Mouse (Mus musculus): ENCODE data around the gene Dnhd1. TPM values are rescaled to one million over a fixed set of nuclear protein-coding genes. Genes with fewer than 3 reads are reported as not detected.
"Not testable (repeated sequence)": the region's sequence is repeated elsewhere in the genome, so short reads cannot be mapped to it uniquely, and the experiment has no call there.

Gene Dnhd1
- polyA plus RNA-seq, 1 experiment from 2014 or later = 0.27 TPM

GRCm38 (mm10) chr7:105735464-105735863 is 84.8 kb downstream of the Dnhd1 start:
- Histone ChIP-seq H3K36me3 (replicated peaks) (peaks cover 55% of the 10 kb centered on the region), H3K27ac (replicated peaks) (peak overlapping the region; percentile 90), H3K4me3 (peak overlapping the region; percentile 78), H3K4me1 (peaks cover 40% of the 10 kb centered on the region)
- DNase-seq (ENCODE audit: low spot score); H3K27me3 ChIP-seq (replicated peaks; ENCODE audit: low read depth, poor library complexity, severe bottlenecking); H3K9me3 ChIP-seq: not testable (repeated sequence)
- 57% methylated on average over 4 of the region's 4 CpGs for WGBS

- H3K4me3 ChIP-seq = peak within 1 kb of the TSS; percentile 78
- no peaks in the 10 kb centered on the region for H3K9me3 ChIP-seq
- peaks cover 55% of the 10 kb centered on the region for H3K36me3 ChIP-seq (replicated peaks)
- H3K27ac ChIP-seq (replicated peaks) = peak within 1 kb of the TSS; percentile 90
- under 1% methylated on average over 62 of the region's 62 CpGs for WGBS
- H3K4me1 ChIP-seq = peaks cover 40% of the 10 kb centered on the region
- H3K27me3 ChIP-seq (replicated peaks; ENCODE audit: low read depth, poor library complexity, severe bottlenecking) = no peaks in the 10 kb centered on the region
- peak; percentile 91 for DNase-seq (ENCODE audit: low spot score)
These were observed 85.8 kb downstream of the Dnhd1 start, which contains the start of gene Ilk for GRCm38 (mm10) chr7:105736264-105736901. Gene Ilk, plus strand, starts transcription at chr7:105736592.

- no peaks in the 10 kb centered on the region for H3K9me3 ChIP-seq
- H3K4me3 ChIP-seq = peak within 1 kb of the TSS; percentile 78
- peaks cover 55% of the 10 kb centered on the region for H3K36me3 ChIP-seq (replicated peaks)
- peaks cover 40% of the 10 kb centered on the region for H3K4me1 ChIP-seq
- no peaks in the 10 kb centered on the region for H3K27me3 ChIP-seq (replicated peaks; ENCODE audit: low read depth, poor library complexity, severe bottlenecking)
- DNase-seq (ENCODE audit: low spot score) = no peak
- peak within 1 kb of the TSS; percentile 90 for H3K27ac ChIP-seq (replicated peaks)
- under 1% methylated on average over 30 of the region's 30 CpGs for WGBS
These were observed 86.4 kb downstream of the Dnhd1 start, which contains the start of gene Rrp8 for GRCm38 (mm10) chr7:105736911-105737521. Gene Rrp8, minus strand, starts transcription at chr7:105737385.

DNA sequence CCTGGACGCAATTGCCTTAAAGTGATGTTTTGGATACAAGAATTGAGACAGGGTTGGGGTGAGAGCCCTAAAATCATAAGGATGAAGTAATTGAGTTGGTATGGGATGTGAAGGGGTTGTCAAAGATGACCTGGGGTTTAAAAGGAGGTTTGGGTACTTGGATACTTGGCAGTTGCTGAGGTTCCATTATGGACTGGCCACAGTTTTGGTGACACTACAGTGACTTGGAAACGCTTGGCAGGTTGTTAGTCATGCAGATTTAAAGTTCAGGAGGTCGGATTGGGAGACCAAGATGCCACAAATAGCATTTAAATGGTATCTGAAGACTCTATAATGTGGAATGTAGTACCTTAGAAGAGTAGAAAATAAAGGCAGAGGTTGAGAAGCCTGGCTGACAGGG is 87.0 kb downstream of the Dnhd1 start:
- DNase-seq (ENCODE audit: low spot score) = no peak
- Histone ChIP-seq H3K4me3 (peak overlapping the region; percentile 78), H3K27me3 (replicated peaks; ENCODE audit: low read depth, poor library complexity, severe bottlenecking) (no peaks in the 10 kb centered on the region), H3K4me1 (peaks cover 40% of the 10 kb centered on the region), H3K27ac (replicated peaks) (peak overlapping the region; percentile 90; the same call in 1 of the 2 replicates), H3K9me3 (no peaks in the 10 kb centered on the region), H3K36me3 (replicated peaks) (peaks cover 55% of the 10 kb centered on the region)
- WGBS = 39% methylated on average over 3 of the region's 3 CpGs

GRCm38 (mm10) chr7:105738286-105738685 is 87.7 kb downstream of the Dnhd1 start:
- DNase-seq (ENCODE audit: low spot score) = no peak
- peak overlapping the region; percentile 78; the same call in 1 of the 2 replicates for H3K4me3 ChIP-seq

GRCm38 (mm10) chr7:105738948-105739347 is 88.3 kb downstream of the Dnhd1 start:
- Histone ChIP-seq H3K4me3 (peak overlapping the region; percentile 38; the same call in 1 of the 2 replicates), H3K27ac (replicated peaks) (peak overlapping the region; percentile 83), H3K9me3 (no peaks in the 10 kb centered on the region), H3K27me3 (replicated peaks; ENCODE audit: low read depth, poor library complexity, severe bottlenecking) (no peaks in the 10 kb centered on the region), H3K4me1 (peaks cover 50% of the 10 kb centered on the region), H3K36me3 (replicated peaks) (peaks cover 48% of the 10 kb centered on the region)
- 17% methylated on average over 3 of the region's 3 CpGs for WGBS
- DNase-seq (ENCODE audit: low spot score) = peak; percentile 81

More at GRCm38 (mm10) chr7:105738286-105738685, 87.7 kb downstream of the Dnhd1 start:
- WGBS = 83% methylated on average over 2 of the region's 2 CpGs
- H3K27me3 ChIP-seq (replicated peaks; ENCODE audit: low read depth, poor library complexity, severe bottlenecking) = no peaks in the 10 kb centered on the region
- no peaks in the 10 kb centered on the region for H3K9me3 ChIP-seq
- peak overlapping the region; percentile 83; the same call in 1 of the 2 replicates for H3K27ac ChIP-seq (replicated peaks)
- peaks cover 55% of the 10 kb centered on the region for H3K36me3 ChIP-seq (replicated peaks)
- H3K4me1 ChIP-seq = peaks cover 45% of the 10 kb centered on the region

DNA sequence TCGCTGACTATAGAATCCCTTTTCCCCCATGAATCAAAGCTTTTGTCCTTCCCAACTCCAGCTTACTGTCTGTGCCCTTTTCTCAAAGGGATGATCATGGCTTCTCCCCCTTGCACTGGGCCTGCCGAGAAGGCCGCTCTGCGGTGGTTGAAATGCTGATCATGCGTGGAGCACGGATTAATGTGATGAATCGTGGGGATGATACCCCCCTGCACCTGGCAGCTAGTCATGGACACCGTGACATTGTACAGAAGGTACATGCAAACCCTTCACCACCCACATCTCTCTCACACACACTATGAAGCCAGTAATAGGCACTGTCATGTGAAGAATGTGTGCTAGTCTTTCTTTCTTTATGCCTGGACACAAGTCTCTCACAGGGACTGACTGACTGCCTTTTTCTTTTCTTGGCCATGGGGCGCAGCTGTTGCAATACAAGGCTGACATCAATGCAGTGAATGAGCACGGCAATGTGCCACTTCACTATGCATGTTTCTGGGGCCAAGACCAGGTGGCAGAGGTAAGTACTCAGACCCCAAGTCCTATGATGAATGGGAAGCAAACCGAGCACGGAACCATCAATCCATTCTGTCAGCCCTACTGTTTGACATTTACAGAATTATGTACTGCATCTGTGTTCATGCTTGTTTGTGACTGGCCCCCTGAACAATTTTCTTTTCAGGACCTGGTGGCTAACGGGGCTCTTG is 89.6 kb downstream of the Dnhd1 start:
- Histone ChIP-seq H3K27ac (replicated peaks) (no peak overlapping the region), H3K27me3 (replicated peaks; ENCODE audit: low read depth, poor library complexity, severe bottlenecking) (no peaks in the 10 kb centered on the region), H3K36me3 (replicated peaks) (peaks cover 38% of the 10 kb centered on the region), H3K4me1 (peaks cover 51% of the 10 kb centered on the region), H3K4me3 (no peak overlapping the region), H3K9me3 (no peaks in the 10 kb centered on the region)
- WGBS = 91% methylated on average over 13 of the region's 13 CpGs
- no peak for DNase-seq (ENCODE audit: low spot score)

DNA sequence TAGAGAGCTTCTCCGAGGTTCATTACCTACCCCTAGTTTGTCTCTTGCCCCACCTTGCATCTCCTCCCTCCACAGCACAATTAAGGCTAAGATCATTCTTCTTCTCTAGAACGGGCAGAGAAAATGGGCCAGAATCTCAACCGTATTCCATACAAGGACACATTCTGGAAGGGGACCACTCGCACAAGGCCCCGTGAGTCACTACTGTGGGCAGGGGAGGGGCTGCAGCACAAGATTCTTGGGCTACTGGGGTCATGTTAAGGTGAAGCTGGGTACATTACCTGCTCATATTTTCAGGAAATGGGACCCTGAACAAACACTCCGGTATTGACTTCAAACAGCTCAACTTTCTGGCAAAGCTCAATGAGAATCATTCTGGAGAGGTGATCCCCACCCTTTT is 90.2 kb downstream of the Dnhd1 start:
- Histone ChIP-seq H3K4me3 (no peak overlapping the region), H3K27ac (replicated peaks) (no peak overlapping the region), H3K9me3 (no peaks in the 10 kb centered on the region), H3K4me1 (peaks cover 46% of the 10 kb centered on the region), H3K27me3 (replicated peaks; ENCODE audit: low read depth, poor library complexity, severe bottlenecking) (no peaks in the 10 kb centered on the region), H3K36me3 (replicated peaks) (peaks cover 38% of the 10 kb centered on the region)
- 89% methylated on average over 6 of the region's 6 CpGs for WGBS
- DNase-seq (ENCODE audit: low spot score) = no peak

- H3K36me3 ChIP-seq (replicated peaks) = peaks cover 47% of the 10 kb centered on the region
- H3K4me3 ChIP-seq = no peak overlapping the region
- DNase-seq (ENCODE audit: low spot score) = no peak
- H3K4me1 ChIP-seq = peaks cover 45% of the 10 kb centered on the region
- no peaks in the 10 kb centered on the region for H3K9me3 ChIP-seq
- no peak overlapping the region for H3K27ac ChIP-seq (replicated peaks)
- WGBS = 93% methylated on average over 9 of the region's 9 CpGs
- no peaks in the 10 kb centered on the region for H3K27me3 ChIP-seq (replicated peaks; ENCODE audit: low read depth, poor library complexity, severe bottlenecking)
These were observed 91.4 kb downstream of the Dnhd1 start for GRCm38 (mm10) chr7:105741978-105742377.

GRCm38 (mm10) chr7:105742539-105743215 is 92.0 kb downstream of the Dnhd1 start:
- not testable (repeated sequence) for DNase-seq (ENCODE audit: low spot score); H3K27ac ChIP-seq (replicated peaks); H3K27me3 ChIP-seq (replicated peaks; ENCODE audit: low read depth, poor library complexity, severe bottlenecking); H3K9me3 ChIP-seq
- Histone ChIP-seq H3K4me1 (peaks cover 38% of the 10 kb centered on the region), H3K4me3 (peak overlapping the region; percentile 97; the same call in 1 of the 2 replicates), H3K36me3 (replicated peaks) (peaks cover 53% of the 10 kb centered on the region)
- WGBS = 87% methylated on average over 7 of the region's 7 CpGs

DNA sequence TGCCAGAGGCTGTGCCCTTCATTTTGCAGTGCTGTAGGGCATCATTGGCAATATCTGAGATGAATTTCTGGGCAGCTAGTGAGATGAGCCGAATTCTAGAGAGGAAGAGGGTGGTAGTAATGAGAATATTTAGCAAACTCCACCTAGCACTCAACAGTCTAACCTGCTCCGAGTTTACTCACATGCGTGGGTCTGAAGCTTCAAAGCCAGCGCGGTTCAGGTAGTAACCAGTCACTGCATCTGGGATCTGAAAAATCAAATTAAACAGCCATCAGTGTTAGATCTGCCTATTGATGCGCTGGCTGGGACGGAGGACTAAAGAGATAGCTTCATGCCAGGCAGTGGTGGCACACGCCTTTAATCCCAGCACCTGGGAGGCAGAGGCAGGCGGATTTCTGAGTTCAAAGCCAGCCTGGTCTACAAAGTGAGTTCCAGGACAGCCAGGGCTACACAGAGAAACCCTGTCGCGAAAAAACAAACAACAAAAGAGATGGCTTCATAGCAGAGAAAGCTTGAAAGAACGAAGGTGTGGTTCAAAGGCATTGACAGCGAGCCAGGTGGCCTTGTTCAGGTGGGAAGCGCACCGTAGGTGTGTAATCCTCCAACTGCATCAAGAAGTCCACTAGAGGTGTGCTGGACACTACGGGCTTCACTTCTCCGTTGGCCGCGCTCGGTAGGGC is 92.8 kb downstream of the Dnhd1 start:
- peak overlapping the region; percentile 97 for H3K4me3 ChIP-seq
- peak overlapping the region; percentile 92 for H3K27ac ChIP-seq (replicated peaks)
- H3K36me3 ChIP-seq (replicated peaks) = peaks cover 60% of the 10 kb centered on the region
- DNase-seq (ENCODE audit: low spot score); H3K9me3 ChIP-seq; H3K27me3 ChIP-seq (replicated peaks; ENCODE audit: low read depth, poor library complexity, severe bottlenecking): not testable (repeated sequence)
- WGBS = 37% methylated on average over 20 of the region's 20 CpGs
- H3K4me1 ChIP-seq = peaks cover 31% of the 10 kb centered on the region
